Mouse (Mus musculus) ES-E14 (cell line): ENCODE results near the gene Ltbp2. TPM values are rescaled to one million over a fixed set of nuclear protein-coding genes. Genes with fewer than 3 reads are reported as not detected.

ENCODE experiments used
- DNase-seq: peaks from one replicate; pipeline ENCODE4 v3.0.0-alpha.2; 2013; ENCODE audit warnings: low read depth, low spot score
- H3K27ac ChIP-seq: 2 replicates; pipeline ENCODE4 v1.5.1; 2012; ENCODE audit warnings: low read depth, mild to moderate bottlenecking, low read length, moderate library complexity, mixed read lengths; ENCODE audit not compliant: poor library complexity, insufficient read depth, severe bottlenecking
- H3K36me3 ChIP-seq: 2 replicates; pipeline ENCODE4 v1.6.1; 2012; ENCODE audit warnings: mild to moderate bottlenecking, low read length, moderate library complexity, mixed read lengths; ENCODE audit not compliant: control insufficient read depth, poor library complexity, insufficient read depth, severe bottlenecking
- H3K4me1 ChIP-seq, 2 experiments: fragments of 150-350 bp in 1 of 2; sonication (generic) in 1 of 2; 2 replicates each; pipeline ENCODE4 v1.6.1; 2012; ENCODE audit warnings: low read length in 2 of 2, mild to moderate bottlenecking in 1 of 2, mixed read lengths in 1 of 2; ENCODE audit not compliant: control insufficient read depth in 2 of 2, insufficient read depth in 2 of 2, poor library complexity in 1 of 2
- H3K4me3 ChIP-seq, 2 experiments: fragments of 150-350 bp in 1 of 2; sonication (generic) in 1 of 2; 2 replicates each; pipeline ENCODE4 v1.5.1; 2012; ENCODE audit warnings: low read length in 2 of 2, low read depth in 1 of 2, mild to moderate bottlenecking in 1 of 2, mixed read lengths in 1 of 2; ENCODE audit not compliant: insufficient read depth in 1 of 2, poor library complexity in 1 of 2, severe bottlenecking in 1 of 2
- H3K9ac ChIP-seq: 2 replicates; pipeline ENCODE4 v1.6.1; 2012; ENCODE audit warnings: low read depth, mild to moderate bottlenecking, low read length, mixed read lengths; ENCODE audit not compliant: poor library complexity, insufficient read depth, severe bottlenecking
- H3K9me3 ChIP-seq: fragments of 150-350 bp; sonication (generic); 2 replicates; pipeline ENCODE4 v1.6.1; 2012; ENCODE audit warnings: low read depth, mild to moderate bottlenecking, low read length; ENCODE audit not compliant: control insufficient read depth, insufficient read depth
- CHD2 ChIP-seq: IDR thresholded peaks from 2 replicates; pipeline ENCODE4 v1.6.1; 2014; ENCODE audit warnings: mild to moderate bottlenecking, low read depth, low read length, inconsistent platforms
- HCFC1 ChIP-seq: IDR thresholded peaks from 2 replicates; pipeline ENCODE4 v1.6.1; 2012; ENCODE audit warnings: low read length, inconsistent platforms, borderline replicate concordance; ENCODE audit not compliant: insufficient read depth
- MAFK ChIP-seq: IDR thresholded peaks from 2 replicates; pipeline ENCODE4 v1.6.1; 2014; ENCODE audit warnings: mild to moderate bottlenecking, low read depth, low read length, inconsistent platforms; ENCODE audit not compliant: insufficient read depth
- ZC3H11A ChIP-seq: IDR thresholded peaks from 2 replicates; pipeline ENCODE4 v1.6.1; 2012; ENCODE audit warnings: low read depth, mild to moderate bottlenecking, inconsistent platforms, low read length, borderline replicate concordance
- ZNF384 ChIP-seq: IDR thresholded peaks from 2 replicates; pipeline ENCODE4 v1.6.1; 2012; ENCODE audit warnings: low read depth, low read length, inconsistent platforms
- in situ Hi-C, 2 experiments: fragments of 600-800 bp; cut with MboI; formaldehyde crosslinking; loops; one replicate each; pipeline ENCODE4 v1.15.1; 2025; ENCODE audit warnings: low sequenced_read_pairs in 2 of 2, inconsistent platforms in 1 of 2; ENCODE audit not compliant: unreplicated experiment in 2 of 2
- total RNA-seq: library from RNA; depleted of rRNA; stranded (reverse); fragments of 300-350 nt; gene quantifications from 2 replicates; pipeline ENCODE4 v1.2.3, GENCODE M21; 2012

Ltbp2 gene
- total RNA-seq, 1 experiment = 1.8 TPM

DNA sequence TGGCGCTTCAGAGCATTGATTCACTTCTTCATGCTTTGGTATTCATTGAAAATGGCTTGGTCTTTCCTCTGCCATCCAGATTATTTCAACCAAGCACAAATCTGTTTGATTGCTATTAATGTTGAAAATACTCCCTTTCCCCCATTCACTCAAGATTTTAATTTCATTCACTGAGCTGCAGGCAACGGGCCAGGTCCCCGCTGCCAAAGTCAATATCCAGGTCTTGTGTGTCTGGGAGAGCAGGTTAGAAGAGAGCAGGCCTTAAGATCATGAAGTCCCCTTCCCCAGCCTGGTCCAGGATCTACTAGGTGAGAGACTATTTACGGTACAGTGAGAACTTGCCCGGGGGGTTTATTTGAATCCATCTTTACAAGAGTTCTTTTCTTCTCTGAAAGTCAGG, 38.6 kb upstream of the Ltbp2 start:
- no peak for TF ChIP-seq CHD2
- TF ChIP-seq ZC3H11A = no peak
- TF ChIP-seq HCFC1 = no peak
- no peak for TF ChIP-seq MAFK
- TF ChIP-seq ZNF384 = no peak
- Histone ChIP-seq H3K4me1 (no peaks in the 10 kb centered on the region), H3K36me3 (peaks cover 2% of the 10 kb centered on the region), H3K4me3 (no peak overlapping the region), H3K9ac (no peak overlapping the region), H3K27ac (no peak overlapping the region), H3K9me3 (no peaks in the 10 kb centered on the region)
- DNase-seq = no peak
- in situ Hi-C loops = no loop called here

DNA sequence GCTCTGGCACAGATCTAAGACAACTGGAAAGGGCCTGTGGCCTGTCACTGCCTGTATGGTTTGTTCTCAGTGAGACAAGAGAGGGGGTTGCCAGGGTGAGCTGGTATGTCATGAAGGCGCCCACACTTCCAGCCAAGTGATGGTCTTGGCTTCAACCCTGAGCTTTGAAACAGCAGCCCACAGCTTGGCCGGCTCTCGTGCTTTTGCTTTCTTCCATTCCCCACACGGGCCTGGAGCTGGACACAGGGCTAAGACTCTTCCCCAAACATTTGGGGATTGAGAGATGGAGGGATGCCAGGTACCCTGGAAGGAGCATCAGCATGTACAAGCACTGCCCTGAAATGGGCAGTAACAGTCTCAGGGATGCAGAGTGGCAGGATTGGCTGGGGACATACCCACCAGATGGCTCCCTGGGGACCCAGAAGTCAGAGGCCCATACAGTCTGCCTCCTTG, 36.3 kb upstream of the Ltbp2 start:
- in situ Hi-C loops = no loop called here
- Histone ChIP-seq H3K9me3 (no peaks in the 10 kb centered on the region), H3K27ac (no peak overlapping the region), H3K4me3 (no peak overlapping the region), H3K9ac (no peak overlapping the region), H3K4me1 (no peaks in the 10 kb centered on the region), H3K36me3 (no peaks in the 10 kb centered on the region)
- no peak for TF ChIP-seq ZC3H11A
- no peak for TF ChIP-seq HCFC1
- TF ChIP-seq MAFK = no peak
- TF ChIP-seq CHD2 = no peak
- TF ChIP-seq ZNF384 = no peak
- DNase-seq = no peak

DNA sequence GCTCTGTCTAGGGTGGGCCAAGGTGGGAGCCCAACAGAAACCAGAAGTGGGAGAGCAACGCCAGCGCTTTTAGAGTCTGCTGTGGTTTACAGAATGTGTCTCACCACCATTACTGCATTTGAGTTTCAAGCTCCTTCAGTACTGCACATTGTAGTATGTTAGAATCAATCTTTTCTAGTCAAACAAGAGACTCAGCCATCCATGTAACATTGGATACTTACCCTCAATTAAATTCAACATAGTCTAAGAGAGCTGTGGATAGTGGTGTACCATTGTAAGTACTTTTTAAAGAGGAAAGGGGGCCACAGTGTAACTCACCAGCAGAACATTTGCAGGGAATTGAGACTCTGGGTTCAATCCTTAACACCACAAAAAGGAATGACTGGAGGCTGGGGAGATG, 35.3 kb upstream of the Ltbp2 start:
- no peak overlapping the region for H3K4me3 ChIP-seq

DNA sequence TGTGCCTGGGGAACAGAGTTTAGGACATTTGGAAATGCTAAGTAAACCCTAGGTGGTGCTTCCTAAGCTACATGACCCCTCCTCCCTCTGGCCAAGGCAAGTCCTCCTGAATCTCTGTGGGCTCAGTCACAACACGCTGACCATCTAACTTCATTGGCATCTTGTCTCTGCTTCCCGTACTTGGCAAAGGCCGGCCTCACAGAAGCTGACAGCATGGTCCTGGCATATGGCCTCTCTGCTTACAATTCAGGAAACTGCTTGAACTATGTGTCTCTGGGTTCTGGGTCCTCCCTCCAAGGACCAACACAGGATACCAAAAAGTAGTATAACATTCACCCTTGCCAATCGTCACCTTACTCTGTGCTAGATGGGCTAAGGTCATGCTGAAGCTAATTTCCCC, 33.7 kb upstream of the Ltbp2 start:
- no peak overlapping the region for H3K27ac ChIP-seq
- TF ChIP-seq MAFK (no peak), CHD2 (no peak), ZC3H11A (no peak), ZNF384 (no peak), HCFC1 (no peak)
- in situ Hi-C loops = no loop called here

More for the DNA sequence above, 35.3 kb upstream of the Ltbp2 start:
- Histone ChIP-seq H3K9me3 (no peaks in the 10 kb centered on the region), H3K27ac (no peak overlapping the region), H3K4me1 (peaks cover 0 to 2% of the 10 kb centered on the region in 2 experiments; a peak in 1 of 4 replicates), H3K9ac (no peak overlapping the region), H3K36me3 (no peaks in the 10 kb centered on the region)
- in situ Hi-C loops = no loop called here
- DNase-seq = no peak
- TF ChIP-seq ZNF384 (no peak), MAFK (no peak), ZC3H11A (no peak), CHD2 (no peak), HCFC1 (no peak)

GRCm38 (mm10) chr12:84907627-84908480, 31.5 kb upstream of the Ltbp2 start:
- Histone ChIP-seq H3K4me3 (no peak overlapping the region), H3K27ac (no peak overlapping the region), H3K36me3 (no peaks in the 10 kb centered on the region), H3K9ac (no peak overlapping the region), H3K9me3 (no peaks in the 10 kb centered on the region), H3K4me1 (peaks cover 0 to 2% of the 10 kb centered on the region in 2 experiments; a peak in 1 of 4 replicates)
- in situ Hi-C loops = no loop called here
- TF ChIP-seq ZC3H11A (no peak), CHD2 (no peak), MAFK (no peak), HCFC1 (no peak), ZNF384 (no peak)
- no peak for DNase-seq

More for the DNA sequence above, 33.7 kb upstream of the Ltbp2 start:
- Histone ChIP-seq H3K4me3 (no peak overlapping the region), H3K4me1 (peaks cover 0 to 2% of the 10 kb centered on the region in 2 experiments; a peak in 1 of 4 replicates), H3K9me3 (no peaks in the 10 kb centered on the region), H3K9ac (no peak overlapping the region), H3K36me3 (no peaks in the 10 kb centered on the region)
- DNase-seq = no peak
